Mouse (Mus musculus) myocyte (in vitro differentiated cells): ENCODE data around the gene Gm11939. TPM values are rescaled to one million over a fixed set of nuclear protein-coding genes. Genes with fewer than 3 reads are reported as not detected.
A peak's percentile ranks its signal among the peaks of the same experiment; 100 is the strongest.
"Not testable (repeated sequence)": the region's sequence is repeated elsewhere in the genome, so short reads cannot be mapped to it uniquely, and the experiment has no call there.

Experiments
- H3K27me3 ChIP-seq: one replicate; pipeline ENCODE4 v1.6.1; 2011; ENCODE audit not compliant: control insufficient read depth, insufficient read depth, insufficient read length
- H3K36me3 ChIP-seq: one replicate; pipeline ENCODE4 v1.6.1; 2011; ENCODE audit not compliant: control insufficient read depth, insufficient read depth
- H3K4me2 ChIP-seq: one replicate; pipeline ENCODE4 v1.6.1; 2011; ENCODE audit warnings: low read depth, control low read depth
- H3K4me3 ChIP-seq: one replicate; pipeline ENCODE4 v1.5.1; 2011; ENCODE audit warnings: mild to moderate bottlenecking, control low read depth, moderate library complexity
- H3K79me2 ChIP-seq: one replicate; pipeline ENCODE4 v1.6.1; 2011; ENCODE audit not compliant: control insufficient read depth, insufficient read depth
- H3ac ChIP-seq: one replicate; pipeline ENCODE4 v1.6.1; 2011; ENCODE audit not compliant: control insufficient read depth, insufficient read length
- CEBPB ChIP-seq: IDR thresholded peaks from 2 replicates; pipeline ENCODE4 v1.6.1; 2011; ENCODE audit warnings: mild to moderate bottlenecking, moderate library complexity; ENCODE audit not compliant: poor library complexity, insufficient read depth, severe bottlenecking
- E2F4 ChIP-seq: IDR thresholded peaks from one replicate; pipeline ENCODE4 v1.6.1; 2011; ENCODE audit warnings: mild to moderate bottlenecking, control low read depth, moderate library complexity; ENCODE audit not compliant: insufficient read depth
- MAX ChIP-seq: IDR thresholded peaks from one replicate; pipeline ENCODE4 v1.6.1; 2011; ENCODE audit warnings: low read depth, mild to moderate bottlenecking, control low read depth
- MYOD1 ChIP-seq, 3 experiments: IDR thresholded peaks; one replicate each; pipeline ENCODE4 v1.6.1; 2011; ENCODE audit warnings: control low read depth in 2 of 3, low read depth in 2 of 3, mild to moderate bottlenecking in 2 of 3, moderate library complexity in 1 of 3; ENCODE audit not compliant: insufficient read length in 2 of 3, control insufficient read depth in 1 of 3
- MYOG ChIP-seq, 3 experiments: IDR thresholded peaks; one replicate each; pipeline ENCODE4 v1.6.1; 2011; ENCODE audit warnings: control low read depth in 2 of 3, low read depth in 2 of 3, mild to moderate bottlenecking in 2 of 3; ENCODE audit not compliant: insufficient read length in 2 of 3, control insufficient read depth in 1 of 3, insufficient read depth in 1 of 3
- POLR2A ChIP-seq: IDR thresholded peaks from one replicate; pipeline ENCODE4 v1.6.1; 2011; ENCODE audit warnings: low read depth, mild to moderate bottlenecking, control low read depth, moderate library complexity; ENCODE audit not compliant: insufficient read length
- POLR2AphosphoS2 ChIP-seq: IDR thresholded peaks from one replicate; pipeline ENCODE4 v1.6.1; 2011; ENCODE audit warnings: low read depth, control low read depth; ENCODE audit not compliant: insufficient read length
- REST ChIP-seq: IDR thresholded peaks from one replicate; pipeline ENCODE4 v1.6.1; 2011; ENCODE audit warnings: mild to moderate bottlenecking, control low read depth, moderate library complexity; ENCODE audit not compliant: insufficient read depth, insufficient read length
- SRF ChIP-seq: IDR thresholded peaks from one replicate; pipeline ENCODE4 v1.6.1; 2011; ENCODE audit warnings: low read depth; ENCODE audit not compliant: control insufficient read depth, insufficient read length
- TCF12 ChIP-seq: IDR thresholded peaks from one replicate; pipeline ENCODE4 v1.6.1; 2011; ENCODE audit warnings: mild to moderate bottlenecking, control low read depth; ENCODE audit not compliant: poor library complexity, insufficient read depth, severe bottlenecking
- TCF3 ChIP-seq: IDR thresholded peaks from one replicate; pipeline ENCODE4 v1.6.1; 2011; ENCODE audit warnings: low read depth, control low read depth; ENCODE audit not compliant: insufficient read length
- USF1 ChIP-seq: IDR thresholded peaks from one replicate; pipeline ENCODE4 v1.6.1; 2011; ENCODE audit warnings: low read depth, mild to moderate bottlenecking, control low read depth, moderate library complexity
- polyA plus RNA-seq: library from polyadenylated mRNA; unstranded; fragments of >200 nt; fragmentation: generic; extraction: Trizol; gene quantifications from one replicate; pipeline ENCODE4 v1.2.1, GENCODE M21; 2012; ENCODE audit warnings: missing spikeins

The Gm11939 gene
- not detected for polyA plus RNA-seq

- Histone ChIP-seq H3K27me3 (no peaks in the 10 kb centered on the region), H3K79me2 (no peaks in the 10 kb centered on the region), H3ac (no peak within 1 kb of the TSS), H3K4me2 (no peak within 1 kb of the TSS), H3K4me3 (no peak within 1 kb of the TSS), H3K36me3 (no peaks in the 10 kb centered on the region)
- TF ChIP-seq REST (no peak), MAX (no peak), CEBPB (no peak), USF1 (no peak), TCF3 (no peak), MYOG (IDR thresholded peaks at IDR 0.05; ENCODE audit: control insufficient read depth in 1 of 3, insufficient read depth in 1 of 3, insufficient read length in 2 of 3, low read depth in 2 of 3) (no peak)
Observed at GRCm38 (mm10) chr11:99559366-99559765, at the start of gene Gm11939. TSS of gene Gm11939 (minus strand) at chr11:99559466.

- H3K79me2 ChIP-seq, H3ac ChIP-seq, H3K4me3 ChIP-seq: not testable (repeated sequence)
Observed at GRCm38 (mm10) chr11:99603208-99603607, 43.9 kb upstream of the Gm11939 start, which contains the start of gene Gm11938. TSS of gene Gm11938 (minus strand) at chr11:99603308.

GRCm38 (mm10) chr11:99597742-99598141, 38.5 kb upstream of the Gm11939 start, which contains the start of gene Krtap9-3:
TSS of gene Krtap9-3 (minus strand) at chr11:99598105.
- not testable (repeated sequence) for H3ac ChIP-seq, H3K4me3 ChIP-seq, H3K79me2 ChIP-seq, H3K36me3 ChIP-seq, H3K27me3 ChIP-seq, H3K4me2 ChIP-seq
- peak in 2 of 3 experiments; percentile 69 to 84 for TF ChIP-seq MYOD1 (IDR thresholded peaks at IDR 0.05; ENCODE audit: control insufficient read depth in 1 of 3, insufficient read length in 2 of 3, low read depth in 2 of 3)
- peak; percentile 50 for TF ChIP-seq TCF3
- peak in 2 of 3 experiments; percentile 43 to 53 for TF ChIP-seq MYOG (IDR thresholded peaks at IDR 0.05; ENCODE audit: control insufficient read depth in 1 of 3, insufficient read depth in 1 of 3, insufficient read length in 2 of 3, low read depth in 2 of 3)

More at GRCm38 (mm10) chr11:99603208-99603607, 43.9 kb upstream of the Gm11939 start, which contains the start of gene Gm11938:
- not testable (repeated sequence) for H3K27me3 ChIP-seq, H3K36me3 ChIP-seq, H3K4me2 ChIP-seq

GRCm38 (mm10) chr11:99590981-99591380, 31.7 kb upstream of the Gm11939 start, which contains the start of gene Krtap1-3:
TSS of gene Krtap1-3 (minus strand) at chr11:99591339.
- no peaks in the 10 kb centered on the region for H3K27me3 ChIP-seq
- no peaks in the 10 kb centered on the region for H3K79me2 ChIP-seq
- H3ac ChIP-seq: no peak within 1 kb of the TSS
- H3K4me3 ChIP-seq: no peak within 1 kb of the TSS
- no peaks in the 10 kb centered on the region for H3K36me3 ChIP-seq
- peak in 2 of 3 experiments; percentile 28 to 65 for TF ChIP-seq MYOG (IDR thresholded peaks at IDR 0.05; ENCODE audit: control insufficient read depth in 1 of 3, insufficient read depth in 1 of 3, insufficient read length in 2 of 3, low read depth in 2 of 3)
- TF ChIP-seq CEBPB: no peak
- TF ChIP-seq TCF3: peak; percentile 81
- TF ChIP-seq MYOD1 (IDR thresholded peaks at IDR 0.05; ENCODE audit: control insufficient read depth in 1 of 3, insufficient read length in 2 of 3, low read depth in 2 of 3): peak in 2 of 3 experiments; percentile 69 to 75
- H3K4me2 ChIP-seq: no peak within 1 kb of the TSS

GRCm38 (mm10) chr11:99585096-99585495, 25.8 kb upstream of the Gm11939 start:
- H3K4me2 ChIP-seq: no peak overlapping the region
- no peak overlapping the region for H3K4me3 ChIP-seq
- TF ChIP-seq MYOD1 (IDR thresholded peaks at IDR 0.05; ENCODE audit: control insufficient read depth in 1 of 3, insufficient read length in 2 of 3, low read depth in 2 of 3) (no peak), MAX (no peak), USF1 (no peak), SRF (no peak), TCF3 (no peak), MYOG (IDR thresholded peaks at IDR 0.05; ENCODE audit: control insufficient read depth in 1 of 3, insufficient read depth in 1 of 3, insufficient read length in 2 of 3, low read depth in 2 of 3) (no peak), E2F4 (no peak), CEBPB (no peak), POLR2AphosphoS2 (no peak), TCF12 (no peak), POLR2A (no peak), REST (no peak)
- H3K36me3 ChIP-seq: no peaks in the 10 kb centered on the region
- H3K79me2 ChIP-seq: no peaks in the 10 kb centered on the region
- no peak overlapping the region for H3ac ChIP-seq
- no peaks in the 10 kb centered on the region for H3K27me3 ChIP-seq

GRCm38 (mm10) chr11:99583245-99583704, 24.0 kb upstream of the Gm11939 start, which contains the start of gene Krtap1-4:
TSS of gene Krtap1-4 (minus strand) at chr11:99583654.
- no peak within 1 kb of the TSS for H3K4me3 ChIP-seq
- TF ChIP-seq TCF3: peak; percentile 61
- TF ChIP-seq USF1: no peak
- TF ChIP-seq MAX: no peak
- no peak for TF ChIP-seq E2F4
- TF ChIP-seq POLR2AphosphoS2: no peak
- TF ChIP-seq SRF: no peak
- TF ChIP-seq POLR2A: no peak
- peak in 2 of 3 experiments; percentile 19 to 43 for TF ChIP-seq MYOG (IDR thresholded peaks at IDR 0.05; ENCODE audit: control insufficient read depth in 1 of 3, insufficient read depth in 1 of 3, insufficient read length in 2 of 3, low read depth in 2 of 3)
- TF ChIP-seq CEBPB: no peak
- TF ChIP-seq MYOD1 (IDR thresholded peaks at IDR 0.05; ENCODE audit: control insufficient read depth in 1 of 3, insufficient read length in 2 of 3, low read depth in 2 of 3): peak in 2 of 3 experiments; percentile 23 to 59
- TF ChIP-seq TCF12: no peak
- TF ChIP-seq REST: no peak
- H3K27me3 ChIP-seq: no peaks in the 10 kb centered on the region
- no peaks in the 10 kb centered on the region for H3K36me3 ChIP-seq
- no peaks in the 10 kb centered on the region for H3K79me2 ChIP-seq
- H3K4me2 ChIP-seq: no peak within 1 kb of the TSS
- no peak within 1 kb of the TSS for H3ac ChIP-seq
